Mouse (Mus musculus): ENCODE measurements at regions not wholly inside any gene's neighbourhood (a gene's known extent, or its start where the extent isn't known, plus 50 kb on each side); places are given as distances from the start of the nearest gene placed in this dataset.
A peak's percentile ranks its signal among the peaks of the same experiment; 100 is the strongest.

GRCm38 (mm10) chr12:118594781-118595574, 251.2 kb upstream of the Sp8 start:
- DNase-seq (ENCODE audit: low spot score): peak; percentile 26
- H3K9ac ChIP-seq (ENCODE audit: low read depth, low read length): peak overlapping the region; percentile 41; the same call in 1 of the 2 replicates

DNA sequence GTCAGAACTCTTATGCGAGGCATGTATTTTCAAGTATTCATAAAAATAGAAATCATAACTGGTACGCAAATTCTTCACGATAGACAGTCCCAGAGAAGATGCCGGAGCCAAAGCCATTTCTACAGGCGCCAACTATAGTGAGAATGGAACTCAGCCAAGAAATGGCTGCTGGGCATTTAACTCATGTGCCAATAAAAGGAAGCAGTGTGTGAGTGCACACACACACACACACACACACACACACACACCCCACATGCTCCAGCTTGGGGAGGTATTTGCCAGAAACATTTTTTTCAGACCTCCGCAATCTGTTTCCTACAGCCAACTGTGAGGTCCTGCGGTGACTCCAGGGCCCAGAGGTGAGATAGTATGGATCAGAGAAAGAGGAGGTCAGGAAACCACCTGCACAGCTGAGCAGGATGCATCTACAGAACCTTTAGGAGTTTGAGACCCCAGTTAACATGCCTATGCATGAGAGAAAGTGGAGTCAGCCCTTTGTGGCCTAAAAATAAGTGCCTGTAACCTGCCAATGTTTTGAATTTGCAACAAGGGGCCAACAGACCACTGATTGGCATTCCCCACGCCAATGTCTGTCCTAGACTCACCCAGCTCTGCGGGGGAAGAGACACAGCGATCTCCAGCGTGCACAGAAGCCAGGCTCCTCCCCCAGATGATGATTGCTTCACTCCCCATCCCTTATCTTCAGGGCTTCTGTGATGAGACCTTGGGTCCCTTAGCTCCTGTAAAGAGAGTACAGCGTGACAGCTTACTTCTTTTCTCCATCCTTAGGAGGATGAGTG, 262.1 kb upstream of the Sp8 start:
- no peak overlapping the region for H3K27ac ChIP-seq (ENCODE audit: low read depth, low read length)
- H3K4me2 ChIP-seq (replicated peaks; ENCODE audit: low read depth, low read length): no peak overlapping the region
- DNase-seq (ENCODE audit: low spot score): no peak
- no peaks in the 10 kb centered on the region for H3K4me1 ChIP-seq (replicated peaks; ENCODE audit: control insufficient read depth, insufficient read depth, low read length)
- 80% methylated on average over 12 of the region's 12 CpGs for WGBS
- no peak for ATAC-seq (ENCODE audit: low FRiP score)
- H3K36me3 ChIP-seq (ENCODE audit: control insufficient read depth, insufficient read depth, low read length): no peaks in the 10 kb centered on the region
- no peak overlapping the region for H3K9ac ChIP-seq (ENCODE audit: low read depth, low read length)
- no peaks in the 10 kb centered on the region for H3K9me3 ChIP-seq (ENCODE audit: control insufficient read depth, low read length)
- H3K27me3 ChIP-seq (ENCODE audit: control insufficient read depth, insufficient read depth, low read length): no peaks in the 10 kb centered on the region
- H3K4me3 ChIP-seq (ENCODE audit: low read depth, low read length): no peak overlapping the region

More at GRCm38 (mm10) chr12:118594781-118595574, 251.2 kb upstream of the Sp8 start:
- Histone ChIP-seq H3K36me3 (ENCODE audit: control insufficient read depth, insufficient read depth, low read length) (no peaks in the 10 kb centered on the region), H3K9me3 (ENCODE audit: control insufficient read depth, low read length) (no peaks in the 10 kb centered on the region), H3K4me3 (ENCODE audit: low read depth, low read length) (peak overlapping the region; percentile 18), H3K27ac (ENCODE audit: low read depth, low read length) (no peak overlapping the region), H3K4me1 (replicated peaks; ENCODE audit: control insufficient read depth, insufficient read depth, low read length) (no peaks in the 10 kb centered on the region; the same call in none of the 2 replicates), H3K4me2 (replicated peaks; ENCODE audit: low read depth, low read length) (peak overlapping the region; percentile 39), H3K27me3 (ENCODE audit: control insufficient read depth, insufficient read depth, low read length) (no peaks in the 10 kb centered on the region)
- 0 out of 2 replicates have a peak, but pooled peaks have one; percentile 30 for ATAC-seq (ENCODE audit: low FRiP score)
- WGBS: 23% methylated on average over 18 of the region's 18 CpGs

GRCm38 (mm10) chr12:118569811-118570210, 268.6 kb upstream of the Sp4 start:
- 79% methylated on average over 2 of the region's 2 CpGs for WGBS
- Histone ChIP-seq H3K4me3 (ENCODE audit: low read depth, low read length) (no peak overlapping the region), H3K4me1 (replicated peaks; ENCODE audit: control insufficient read depth, insufficient read depth, low read length) (no peaks in the 10 kb centered on the region), H3K27ac (ENCODE audit: low read depth, low read length) (no peak overlapping the region), H3K9me3 (ENCODE audit: control insufficient read depth, low read length) (no peaks in the 10 kb centered on the region), H3K4me2 (replicated peaks; ENCODE audit: low read depth, low read length) (no peak overlapping the region), H3K9ac (ENCODE audit: low read depth, low read length) (no peak overlapping the region), H3K27me3 (ENCODE audit: control insufficient read depth, insufficient read depth, low read length) (no peaks in the 10 kb centered on the region), H3K36me3 (ENCODE audit: control insufficient read depth, insufficient read depth, low read length) (no peaks in the 10 kb centered on the region)
- ATAC-seq (ENCODE audit: low FRiP score) (no peak), DNase-seq (ENCODE audit: low spot score) (no peak)

DNA sequence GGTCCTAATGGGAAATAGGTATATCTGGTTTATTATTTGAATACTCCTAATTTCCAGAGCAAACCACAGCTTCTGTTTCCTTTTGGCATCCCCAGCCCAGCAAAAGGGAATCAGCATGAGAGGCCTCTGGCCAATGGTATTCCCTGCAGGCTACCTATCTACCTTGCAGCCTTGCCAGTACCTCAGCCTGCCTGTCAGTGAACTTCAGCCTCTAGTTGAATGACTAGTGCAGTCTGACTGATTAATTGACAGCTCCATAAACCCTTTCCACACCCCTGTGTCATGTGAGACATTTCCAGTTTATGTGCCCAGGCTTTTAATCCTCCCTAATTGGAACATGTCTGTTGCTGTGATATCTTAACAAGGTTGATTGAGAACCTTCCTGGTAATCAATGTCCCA, 265.4 kb upstream of the Sp4 start:
- no peaks in the 10 kb centered on the region for H3K27me3 ChIP-seq (ENCODE audit: control insufficient read depth, insufficient read depth, low read length)
- H3K4me2 ChIP-seq (replicated peaks; ENCODE audit: low read depth, low read length): no peak overlapping the region
- H3K9me3 ChIP-seq (ENCODE audit: control insufficient read depth, low read length): no peaks in the 10 kb centered on the region
- H3K4me3 ChIP-seq (ENCODE audit: low read depth, low read length): no peak overlapping the region
- DNase-seq (ENCODE audit: low spot score) (no peak), ATAC-seq (ENCODE audit: low FRiP score) (no peak)
- no peak overlapping the region for H3K9ac ChIP-seq (ENCODE audit: low read depth, low read length)
- no peaks in the 10 kb centered on the region for H3K36me3 ChIP-seq (ENCODE audit: control insufficient read depth, insufficient read depth, low read length)
- no peak overlapping the region for H3K27ac ChIP-seq (ENCODE audit: low read depth, low read length)
- H3K4me1 ChIP-seq (replicated peaks; ENCODE audit: control insufficient read depth, insufficient read depth, low read length): no peaks in the 10 kb centered on the region

- no peaks in the 10 kb centered on the region for H3K9me3 ChIP-seq (ENCODE audit: control insufficient read depth, low read length)
- no peaks in the 10 kb centered on the region for H3K4me1 ChIP-seq (replicated peaks; ENCODE audit: control insufficient read depth, insufficient read depth, low read length)
- H3K36me3 ChIP-seq (ENCODE audit: control insufficient read depth, insufficient read depth, low read length): no peaks in the 10 kb centered on the region
- ATAC-seq (ENCODE audit: low FRiP score) (no peak), DNase-seq (ENCODE audit: low spot score) (no peak)
- no peaks in the 10 kb centered on the region for H3K27me3 ChIP-seq (ENCODE audit: control insufficient read depth, insufficient read depth, low read length)
- H3K4me3 ChIP-seq (ENCODE audit: low read depth, low read length): no peak overlapping the region
- no peak overlapping the region for H3K9ac ChIP-seq (ENCODE audit: low read depth, low read length)
- no peak overlapping the region for H3K4me2 ChIP-seq (replicated peaks; ENCODE audit: low read depth, low read length)
- WGBS: 35% methylated on average over 9 of the region's 9 CpGs
- H3K27ac ChIP-seq (ENCODE audit: low read depth, low read length): no peak overlapping the region
These were observed 263.3 kb upstream of the Sp4 start for GRCm38 (mm10) chr12:118564394-118565112.

DNA sequence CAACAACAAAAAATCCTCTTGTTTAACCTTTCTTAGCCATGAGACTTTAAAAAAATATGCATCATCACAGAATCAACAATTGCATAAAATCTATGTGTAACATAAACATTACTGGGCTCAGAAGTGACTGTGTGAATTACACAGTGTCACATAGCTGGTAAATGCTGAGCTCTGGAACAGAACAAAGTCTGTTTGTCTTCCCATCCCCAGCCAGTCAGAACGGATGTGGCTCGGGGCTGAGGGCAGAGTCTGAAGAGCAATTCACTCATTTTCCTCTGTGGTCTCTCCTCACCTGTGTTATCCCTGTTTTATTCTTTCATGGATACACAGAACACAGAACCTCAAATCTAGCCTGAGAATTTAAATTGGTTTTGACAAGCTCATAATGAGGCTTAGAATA, 261.0 kb upstream of the Sp4 start:
- H3K27me3 ChIP-seq (ENCODE audit: control insufficient read depth, insufficient read depth, low read length): no peaks in the 10 kb centered on the region
- no peaks in the 10 kb centered on the region for H3K9me3 ChIP-seq (ENCODE audit: control insufficient read depth, low read length)
- WGBS: 54% methylated on average over 2 of the region's 2 CpGs
- no peak overlapping the region for H3K4me2 ChIP-seq (replicated peaks; ENCODE audit: low read depth, low read length)
- H3K36me3 ChIP-seq (ENCODE audit: control insufficient read depth, insufficient read depth, low read length): no peaks in the 10 kb centered on the region
- H3K27ac ChIP-seq (ENCODE audit: low read depth, low read length): no peak overlapping the region
- DNase-seq (ENCODE audit: low spot score) (no peak), ATAC-seq (ENCODE audit: low FRiP score) (no peak)
- H3K4me3 ChIP-seq (ENCODE audit: low read depth, low read length): no peak overlapping the region
- H3K4me1 ChIP-seq (replicated peaks; ENCODE audit: control insufficient read depth, insufficient read depth, low read length): no peaks in the 10 kb centered on the region
- H3K9ac ChIP-seq (ENCODE audit: low read depth, low read length): no peak overlapping the region

DNA sequence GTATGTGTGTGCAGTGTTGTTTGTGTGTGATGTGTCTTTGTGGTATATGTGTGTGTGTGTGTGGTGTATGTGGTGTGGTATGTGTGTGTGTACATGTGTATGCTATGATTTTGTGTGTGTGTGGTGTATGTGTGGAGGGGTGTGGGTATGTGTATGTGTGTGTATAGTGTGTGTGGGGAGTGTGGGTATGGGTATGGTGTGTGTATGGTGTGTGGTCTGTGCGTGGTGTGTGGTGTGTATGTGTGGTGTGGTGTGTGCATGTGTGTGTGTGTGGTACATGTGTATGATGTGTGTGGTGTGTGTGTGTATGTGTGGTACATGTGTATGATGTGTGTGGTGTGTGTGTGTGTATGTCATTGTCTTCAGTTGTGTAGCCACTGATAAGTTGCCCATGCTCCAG, 247.8 kb upstream of the Sp4 start:
- Histone ChIP-seq H3K9me3 (ENCODE audit: control insufficient read depth, low read length) (no peaks in the 10 kb centered on the region), H3K4me1 (replicated peaks; ENCODE audit: control insufficient read depth, insufficient read depth, low read length) (no peaks in the 10 kb centered on the region), H3K4me3 (ENCODE audit: low read depth, low read length) (no peak overlapping the region), H3K27ac (ENCODE audit: low read depth, low read length) (no peak overlapping the region), H3K4me2 (replicated peaks; ENCODE audit: low read depth, low read length) (no peak overlapping the region), H3K36me3 (ENCODE audit: control insufficient read depth, insufficient read depth, low read length) (no peaks in the 10 kb centered on the region), H3K9ac (ENCODE audit: low read depth, low read length) (no peak overlapping the region), H3K27me3 (ENCODE audit: control insufficient read depth, insufficient read depth, low read length) (no peaks in the 10 kb centered on the region)
- WGBS: 90% methylated on average over 1 of the region's 1 CpGs
- ATAC-seq (ENCODE audit: low FRiP score) (no peak; the same call in 1 of the 2 replicates), DNase-seq (ENCODE audit: low spot score) (no peak)

GRCm38 (mm10) chr12:118540336-118540735, 239.1 kb upstream of the Sp4 start:
- WGBS: 48% methylated on average over 6 of the region's 6 CpGs
- ATAC-seq (ENCODE audit: low FRiP score): no peak

More at GRCm38 (mm10) chr12:118540336-118540735, 239.1 kb upstream of the Sp4 start:
- H3K4me2 ChIP-seq (replicated peaks; ENCODE audit: low read depth, low read length): no peak overlapping the region
- no peak overlapping the region for H3K9ac ChIP-seq (ENCODE audit: low read depth, low read length)
- no peak overlapping the region for H3K27ac ChIP-seq (ENCODE audit: low read depth, low read length)
- H3K27me3 ChIP-seq (ENCODE audit: control insufficient read depth, insufficient read depth, low read length): no peaks in the 10 kb centered on the region
- no peaks in the 10 kb centered on the region for H3K36me3 ChIP-seq (ENCODE audit: control insufficient read depth, insufficient read depth, low read length)
- no peaks in the 10 kb centered on the region for H3K9me3 ChIP-seq (ENCODE audit: control insufficient read depth, low read length)
- no peak overlapping the region for H3K4me3 ChIP-seq (ENCODE audit: low read depth, low read length)
- no peak for DNase-seq (ENCODE audit: low spot score)
- no peaks in the 10 kb centered on the region for H3K4me1 ChIP-seq (replicated peaks; ENCODE audit: control insufficient read depth, insufficient read depth, low read length)
